11 mouse cellular contexts compared by ENCODE assay signal in the genomic region with DNA sequence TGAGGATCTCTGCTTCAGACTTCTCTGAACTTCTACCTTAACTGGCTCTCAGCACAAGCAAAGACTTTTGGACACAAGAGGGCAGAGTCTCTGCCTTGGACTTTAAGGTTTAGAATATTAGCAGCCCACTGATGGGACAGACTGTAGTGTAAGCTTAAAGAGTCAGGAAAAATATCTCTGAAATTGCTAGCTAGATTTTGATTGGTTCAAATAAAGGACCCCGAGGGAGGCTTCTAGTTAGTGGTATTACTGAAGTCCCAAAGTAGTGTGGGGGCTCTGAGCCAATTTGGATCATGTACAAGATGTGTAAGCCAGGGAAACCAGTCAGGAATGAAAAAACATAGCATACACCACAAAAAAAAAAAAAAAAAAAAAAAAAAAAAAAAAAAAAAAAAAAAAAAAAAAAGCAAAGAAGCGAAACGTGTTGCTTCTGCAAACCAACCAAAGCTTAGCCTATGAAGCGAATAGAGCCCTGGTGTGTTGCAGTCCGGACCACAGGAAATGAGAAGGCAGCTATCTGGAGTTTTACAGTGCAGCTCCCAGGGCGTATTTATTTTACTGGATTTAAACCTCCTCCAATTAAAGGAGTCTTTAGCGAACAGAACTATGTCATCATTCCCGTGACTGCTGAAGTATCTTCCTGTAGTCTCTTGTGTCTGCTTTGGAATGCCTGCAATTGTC.
DNase-seq lines count a peak whose midpoint lies in the region; ATAC-seq and TF ChIP-seq lines count a peak whose summit lies in the region.
"Had no signal": no experiment of that assay in that cellular context is flagged by ENCODE, and none has a peak within 500 bp of the region (broad histone marks: within the 10 kb centered on the region; RNA-seq: fewer than 3 reads in every experiment).

No protein-coding gene starts in this region.

- intact Hi-C loops in heart, postnatal 36 days (cut with DNase I) = no loop called here

- H3K27ac ChIP-seq in heart, embryonic 13.5 days (replicated peaks) = peak overlapping the region; percentile 28; the same call in 1 of the 2 replicates
- no peak overlapping the region for H3K27ac ChIP-seq in lung, embryonic 14.5 days (ENCODE audit: low read depth)
- H3K27ac ChIP-seq in embryonic facial prominence, embryonic 13.5 days = peak overlapping the region; percentile 41
- H3K27ac ChIP-seq: liver, embryonic 15.5 days had no signal

- TF ChIP-seq CTCF in lung, embryonic 14.5 days (IDR thresholded peaks at IDR 0.05; ENCODE audit: low read depth) = peak; percentile 26

- ATAC-seq in heart, embryonic 13.5 days (ENCODE audit: extremely low read depth, insufficient number of reproducible peaks, low FRiP score, low TSS enrichment) = no peak
- no peak for ATAC-seq in lung, embryonic 14.5 days (ENCODE audit: insufficient read depth)
- no peak for ATAC-seq in embryonic facial prominence, embryonic 13.5 days (ENCODE audit: insufficient number of reproducible peaks, insufficient read depth, low FRiP score, low TSS enrichment, low read depth)

- DNase-seq in heart, postnatal 36 days = no peak
- peak; percentile 71 for DNase-seq in lung, embryonic 14.5 days
- DNase-seq in lung, postnatal 25 days (ENCODE audit: low spot score) = no peak
- DNase-seq in skeletal muscle tissue, adult 2 months (ENCODE audit: low read depth, low spot score) = peak; percentile 39
- DNase-seq in neural tube, embryonic 10.5 days (ENCODE audit: extremely low spot score, low spot score) = no peak
- DNase-seq in layer of hippocampus, postnatal 25 days (ENCODE audit: extremely low spot score in 1 of 2, low spot score in 1 of 2) = no peak
- DNase-seq: right cerebral cortex, postnatal 14 days; thymus, postnatal 25 days had no signal

- no peaks in the 10 kb centered on the region for H3K27me3 ChIP-seq in heart, embryonic 13.5 days (replicated peaks)
- H3K27me3 ChIP-seq in lung, embryonic 14.5 days (ENCODE audit: insufficient read depth, low read length) = no peaks in the 10 kb centered on the region
- no peaks in the 10 kb centered on the region for H3K27me3 ChIP-seq in embryonic facial prominence, embryonic 13.5 days
- H3K27me3 ChIP-seq: liver, embryonic 15.5 days had no signal

- peak overlapping the region; percentile 27 for H3K4me2 ChIP-seq in heart, embryonic 13.5 days
- no peak overlapping the region for H3K4me2 ChIP-seq in lung, embryonic 14.5 days
- peak overlapping the region; percentile 7; the same call in 1 of the 2 replicates for H3K4me2 ChIP-seq in embryonic facial prominence, embryonic 13.5 days
- H3K4me2 ChIP-seq: liver, embryonic 15.5 days had no signal

- no peak overlapping the region for H3K9ac ChIP-seq in heart, embryonic 13.5 days
- no peak overlapping the region for H3K9ac ChIP-seq in lung, embryonic 14.5 days
- no peak overlapping the region for H3K9ac ChIP-seq in embryonic facial prominence, embryonic 13.5 days
- H3K9ac ChIP-seq: liver, embryonic 15.5 days had no signal

- no peak overlapping the region for H3K4me3 ChIP-seq in heart, embryonic 13.5 days
- no peak overlapping the region for H3K4me3 ChIP-seq in lung, embryonic 14.5 days (ENCODE audit: low read depth, low read length)
- no peak overlapping the region for H3K4me3 ChIP-seq in embryonic facial prominence, embryonic 13.5 days
- H3K4me3 ChIP-seq: liver, embryonic 15.5 days had no signal

- H3K4me1 ChIP-seq in heart, embryonic 13.5 days = peaks cover 14% of the 10 kb centered on the region
- H3K4me1 ChIP-seq in lung, embryonic 14.5 days (ENCODE audit: insufficient read depth) = no peaks in the 10 kb centered on the region
- peaks cover 35% of the 10 kb centered on the region for H3K4me1 ChIP-seq in embryonic facial prominence, embryonic 13.5 days
- H3K4me1 ChIP-seq: liver, embryonic 15.5 days had no signal

- WGBS in heart, embryonic 13.5 days = 46% methylated on average over 8 of the region's 8 CpGs
- 43% methylated on average over 8 of the region's 8 CpGs for WGBS in lung, embryonic 14.5 days
- 50% methylated on average over 8 of the region's 8 CpGs for WGBS in embryonic facial prominence, embryonic 13.5 days

- no peaks in the 10 kb centered on the region for H3K36me3 ChIP-seq in heart, embryonic 13.5 days
- no peaks in the 10 kb centered on the region for H3K36me3 ChIP-seq in lung, embryonic 14.5 days (ENCODE audit: insufficient read depth)
- no peaks in the 10 kb centered on the region for H3K36me3 ChIP-seq in embryonic facial prominence, embryonic 13.5 days
- H3K36me3 ChIP-seq: liver, embryonic 15.5 days had no signal

- H3K9me3 ChIP-seq in heart, embryonic 13.5 days = no peaks in the 10 kb centered on the region
- H3K9me3 ChIP-seq in lung, embryonic 14.5 days (ENCODE audit: low read depth, low read length) = no peaks in the 10 kb centered on the region
- H3K9me3 ChIP-seq in embryonic facial prominence, embryonic 13.5 days = no peaks in the 10 kb centered on the region
- H3K9me3 ChIP-seq: liver, embryonic 15.5 days had no signal

Comparison
In these comparisons a context has a peak if more than half of its experiments do, and no peak if none do; other contexts are left out.
1. DNase-seq: peak in lung, embryonic 14.5 days (single experiment) and skeletal muscle tissue, adult 2 months (single experiment); none in heart, postnatal 36 days (0 of 2), lung, postnatal 25 days (single experiment), neural tube, embryonic 10.5 days (single experiment) and layer of hippocampus, postnatal 25 days (0 of 2).